ENCODE assay signal across 8 mouse cellular contexts in the genomic region with DNA sequence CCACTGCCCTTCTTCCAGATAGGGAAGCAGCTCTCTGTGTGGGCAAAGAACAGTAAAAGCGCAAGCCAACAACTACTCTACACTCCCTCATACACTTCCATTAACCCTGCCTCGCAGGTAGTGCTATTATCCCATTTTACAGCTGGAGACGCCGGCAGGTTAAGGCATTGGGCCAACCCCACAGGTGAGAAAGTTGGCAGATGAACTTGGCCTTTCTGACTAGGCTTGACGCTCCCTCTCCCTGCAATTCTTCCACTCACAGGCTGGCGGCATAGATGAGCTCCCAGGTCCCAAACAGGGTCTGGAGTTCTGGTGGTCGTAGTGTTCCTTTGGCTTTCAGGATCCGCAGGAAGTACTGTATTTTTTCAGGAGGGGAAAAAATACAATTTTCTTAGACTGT. TPM values are rescaled to one million over a fixed set of nuclear protein-coding genes. Genes with fewer than 3 reads are reported as not detected.
A peak's percentile ranks its signal among the peaks of the same experiment; 100 is the strongest.
DNase-seq lines count a peak whose midpoint lies in the region; TF ChIP-seq lines count a peak whose summit lies in the region.

No protein-coding gene starts in this region.

- 0 out of 2 replicates have a peak, but pooled peaks cover 2% of the 10 kb centered on the region for H3K36me3 ChIP-seq in spleen, adult 2 months (ENCODE audit: control insufficient read depth, insufficient read depth, low read length)
- H3K36me3 ChIP-seq in embryonic facial prominence, embryonic 10.5 days (replicated peaks) = peaks cover 30% of the 10 kb centered on the region
- peaks cover 55% of the 10 kb centered on the region for H3K36me3 ChIP-seq in megakaryocyte, embryonic 14.5 days (replicated peaks; ENCODE audit: low read length)

- DNase-seq in spleen, adult 2 months (ENCODE audit: low read depth in 1 of 2, low spot score in 2 of 2) = no peak
- DNase-seq in spleen, postnatal 14 days (ENCODE audit: low spot score in 2 of 2) = no peak
- DNase-seq in embryonic facial prominence, embryonic 10.5 days (ENCODE audit: low spot score) = peak; percentile 68
- DNase-seq in induced T-regulatory cell, adult 2 months (ENCODE audit: low read depth) = peak; percentile 61
- DNase-seq in yolk sac, embryonic 10.5 days (ENCODE audit: low spot score) = peak; percentile 52
- no peak for DNase-seq in adrenal gland, adult 8-10 months
- no peak for DNase-seq in right cerebral cortex, postnatal 25 days

- no peaks in the 10 kb centered on the region for H3K27me3 ChIP-seq in spleen, adult 2 months (ENCODE audit: control insufficient read depth, insufficient read depth, low read length)
- peaks cover 44% of the 10 kb centered on the region for H3K27me3 ChIP-seq in embryonic facial prominence, embryonic 10.5 days (replicated peaks; ENCODE audit: low read depth, poor library complexity, severe bottlenecking)
- H3K27me3 ChIP-seq in megakaryocyte, embryonic 14.5 days (replicated peaks) = no peaks in the 10 kb centered on the region

- no peaks in the 10 kb centered on the region for H3K9me3 ChIP-seq in embryonic facial prominence, embryonic 10.5 days
- H3K9me3 ChIP-seq in megakaryocyte, embryonic 14.5 days = no peaks in the 10 kb centered on the region

- 6% methylated on average over 8 of the region's 8 CpGs for WGBS in spleen, adult 2 months
- WGBS in embryonic facial prominence, embryonic 10.5 days = 13% methylated on average over 8 of the region's 8 CpGs

- no peak for TF ChIP-seq CTCF in spleen, adult 2 months (IDR thresholded peaks at IDR 0.05; ENCODE audit: extremely low read depth, insufficient read depth, insufficient read length, insufficient replicate concordance)

- TF ChIP-seq POLR2A in spleen, adult 2 months (IDR thresholded peaks at IDR 0.05; ENCODE audit: low read depth, low read length) = no peak

- peaks cover 14% of the 10 kb centered on the region for H3K4me1 ChIP-seq in spleen, adult 2 months (ENCODE audit: control insufficient read depth, insufficient read depth, insufficient read length)
- H3K4me1 ChIP-seq in embryonic facial prominence, embryonic 10.5 days = peaks cover 50% of the 10 kb centered on the region
- H3K4me1 ChIP-seq in megakaryocyte, embryonic 14.5 days = peaks cover 87% of the 10 kb centered on the region

- H3K27ac ChIP-seq in spleen, adult 2 months (ENCODE audit: insufficient read depth, low read length) = no peak overlapping the region
- H3K27ac ChIP-seq in embryonic facial prominence, embryonic 10.5 days (replicated peaks) = peak overlapping the region; percentile 91

- peak overlapping the region; percentile 62 for H3K4me3 ChIP-seq in spleen, adult 2 months (ENCODE audit: extremely low read depth, insufficient read depth, insufficient read length)
- H3K4me3 ChIP-seq in embryonic facial prominence, embryonic 10.5 days = peak overlapping the region; percentile 77
- peak overlapping the region; percentile 94 for H3K4me3 ChIP-seq in megakaryocyte, embryonic 14.5 days (replicated peaks)

RNA-seq across cellular contexts. Expression of a gene that starts 0.5 kb away (rescaled TPM):
- polyA plus RNA-seq in spleen, adult 2 months (2012; rRNA removed) = 12.7 and 16.8 TPM in 2 replicates
- 44.1 and 48.2 TPM in 2 replicates for polyA plus RNA-seq in embryonic facial prominence, embryonic 10.5 days (2016; fragmentation: Nextera tagmentation; extraction: Ambion mirVana)
- polyA plus RNA-seq in megakaryocyte, embryonic 14.5 days (2012; ENCODE audit: insufficient read depth, low replicate concordance) = 9.6 and 20.9 TPM in 2 replicates
- 1 to 10 TPM in 2 of 4 experiments, under 1 TPM in 2; 0.73 to 2.0 (median 1.2) TPM for total RNA-seq in adrenal gland, adult 8-10 months (2022)

RNA-seq across cellular contexts. Expression of a gene that starts 6.3 kb away (rescaled TPM):
- 85.4 and 191 TPM in 2 replicates for polyA plus RNA-seq in spleen, adult 2 months (2012; rRNA removed)
- polyA plus RNA-seq in embryonic facial prominence, embryonic 10.5 days (2016; fragmentation: Nextera tagmentation; extraction: Ambion mirVana) = 45.2 and 46.6 TPM in 2 replicates
- polyA plus RNA-seq in megakaryocyte, embryonic 14.5 days (2012; ENCODE audit: insufficient read depth, low replicate concordance) = 74.6 and 104 TPM in 2 replicates
- total RNA-seq in adrenal gland, adult 8-10 months (2022) = 10 to 100 TPM; 60.5 to 81.9 (median 64.0) TPM

RNA-seq across cellular contexts. Expression of a gene that starts 7.8 kb away (rescaled TPM):
- 2.0 TPM in 2 replicates for polyA plus RNA-seq in spleen, adult 2 months (2012; rRNA removed)
- 0.96 and 1.0 TPM in 2 replicates for polyA plus RNA-seq in embryonic facial prominence, embryonic 10.5 days (2016; fragmentation: Nextera tagmentation; extraction: Ambion mirVana)
- 1.4 and 11.2 TPM in 2 replicates for polyA plus RNA-seq in megakaryocyte, embryonic 14.5 days (2012; ENCODE audit: insufficient read depth, low replicate concordance)
- total RNA-seq in adrenal gland, adult 8-10 months (2022) = under 1 TPM in 3 of 4 experiments, not detected in 1; 0.32 to 0.68 (median 0.56) TPM

RNA-seq across cellular contexts. Expression of a gene that starts 15.4 kb away (rescaled TPM):
- polyA plus RNA-seq in spleen, adult 2 months (2012; rRNA removed) = 15.3 and 17.1 TPM in 2 replicates
- not detected in 2 replicates for polyA plus RNA-seq in embryonic facial prominence, embryonic 10.5 days (2016; fragmentation: Nextera tagmentation; extraction: Ambion mirVana)
- polyA plus RNA-seq in megakaryocyte, embryonic 14.5 days (2012; ENCODE audit: insufficient read depth, low replicate concordance) = 3.9 TPM in 1 of 2 replicates, not detected in the other
- total RNA-seq in adrenal gland, adult 8-10 months (2022) = under 1 TPM in 1 of 4 experiments, not detected in 3; 0.48 TPM

RNA-seq across cellular contexts. Expression of a gene that starts 24.6 kb away (rescaled TPM):
- 11.8 and 13.8 TPM in 2 replicates for polyA plus RNA-seq in spleen, adult 2 months (2012; rRNA removed)
- 59.4 and 61.1 TPM in 2 replicates for polyA plus RNA-seq in embryonic facial prominence, embryonic 10.5 days (2016; fragmentation: Nextera tagmentation; extraction: Ambion mirVana)
- polyA plus RNA-seq in megakaryocyte, embryonic 14.5 days (2012; ENCODE audit: insufficient read depth, low replicate concordance) = 4.7 TPM in 1 of 2 replicates, not detected in the other
- 10 to 100 TPM; 32.3 to 89.4 (median 52.6) TPM for total RNA-seq in adrenal gland, adult 8-10 months (2022)

Comparison
In these comparisons a context has a peak if more than half of its experiments do, and no peak if none do; other contexts are left out.
1. DNase-seq: peak in embryonic facial prominence, embryonic 10.5 days (single experiment), induced T-regulatory cell, adult 2 months (single experiment) and yolk sac, embryonic 10.5 days (single experiment); none in spleen, adult 2 months (0 of 2), spleen, postnatal 14 days (0 of 2), adrenal gland, adult 8-10 months (single experiment) and right cerebral cortex, postnatal 25 days (single experiment).
2. Peak in every context shown above with its lines, with median percentiles within 50 percentile points of each other: H3K4me3 ChIP-seq.